Mouse (Mus musculus): ENCODE measurements at regions not wholly inside any gene's neighbourhood (a gene's known extent, or its start where the extent isn't known, plus 50 kb on each side); places are given as distances from the start of the nearest gene placed in this dataset.
A peak's percentile ranks its signal among the peaks of the same experiment; 100 is the strongest.

- peak; percentile 56 to 63 for DNase-seq (ENCODE audit: low spot score in 2 of 2)
Measured at GRCm38 (mm10) chr1:99369776-99370175, 402.8 kb upstream of the Cntnap5b start.

GRCm38 (mm10) chr1:99370346-99370940 is 402.1 kb upstream of the Cntnap5b start:
- peak; percentile 5 to 20 for DNase-seq (ENCODE audit: low spot score in 2 of 2)

- DNase-seq (ENCODE audit: low spot score in 2 of 2), result no peak
Measured at GRCm38 (mm10) chr1:99395813-99396212, 376.8 kb upstream of the Cntnap5b start.
